Mouse (Mus musculus) testis, adult 2 months (tissue): Measurements from ENCODE around the gene Aqp12. TPM values are rescaled to one million over a fixed set of nuclear protein-coding genes. Genes with fewer than 3 reads are reported as not detected.

Experiments
- H3K27ac ChIP-seq: fragments of 200-500 bp; 2 replicates; pipeline ENCODE4 v1.5.1; 2012; ENCODE audit warnings: low read depth, low read length; ENCODE audit not compliant: control insufficient read depth, insufficient read depth
- H3K27me3 ChIP-seq: fragments of 200-500 bp; 2 replicates; pipeline ENCODE4 v1.6.1; 2012; ENCODE audit warnings: mild to moderate bottlenecking, low read length, moderate library complexity; ENCODE audit not compliant: control insufficient read depth, insufficient read depth
- H3K36me3 ChIP-seq: fragments of 200-500 bp; 2 replicates; pipeline ENCODE4 v1.6.1; 2012; ENCODE audit warnings: mild to moderate bottlenecking, low read length; ENCODE audit not compliant: control insufficient read depth, insufficient read depth
- H3K4me1 ChIP-seq: fragments of 200-500 bp; 2 replicates; pipeline ENCODE4 v1.6.1; 2012; ENCODE audit warnings: low read length; ENCODE audit not compliant: control insufficient read depth, insufficient read depth
- H3K4me3 ChIP-seq: fragments of 200-500 bp; 2 replicates; pipeline ENCODE4 v1.5.1; 2012; ENCODE audit warnings: low read depth, mild to moderate bottlenecking, low read length, moderate library complexity, mixed read lengths; ENCODE audit not compliant: control insufficient read depth
- CTCF ChIP-seq: fragments of 200-500 bp; IDR thresholded peaks from 2 replicates; pipeline ENCODE4 v1.5.1; 2012; ENCODE audit warnings: low read depth, mild to moderate bottlenecking, inconsistent platforms, low read length, moderate library complexity; ENCODE audit not compliant: control insufficient read depth, insufficient read depth, insufficient replicate concordance
- POLR2A ChIP-seq: fragments of 200-500 bp; IDR thresholded peaks from 2 replicates; pipeline ENCODE4 v1.6.1; 2012; ENCODE audit warnings: low read depth, mild to moderate bottlenecking, inconsistent platforms, low read length, moderate library complexity; ENCODE audit not compliant: control insufficient read depth
- polyA plus RNA-seq: library from polyadenylated mRNA; depleted of rRNA; stranded (reverse); fragments of >200 nt; gene quantifications from 2 replicates; pipeline ENCODE4 v1.2.3, GENCODE M21; 2012

Aqp12 gene
- polyA plus RNA-seq, 1 experiment, result 0.59 TPM

DNA sequence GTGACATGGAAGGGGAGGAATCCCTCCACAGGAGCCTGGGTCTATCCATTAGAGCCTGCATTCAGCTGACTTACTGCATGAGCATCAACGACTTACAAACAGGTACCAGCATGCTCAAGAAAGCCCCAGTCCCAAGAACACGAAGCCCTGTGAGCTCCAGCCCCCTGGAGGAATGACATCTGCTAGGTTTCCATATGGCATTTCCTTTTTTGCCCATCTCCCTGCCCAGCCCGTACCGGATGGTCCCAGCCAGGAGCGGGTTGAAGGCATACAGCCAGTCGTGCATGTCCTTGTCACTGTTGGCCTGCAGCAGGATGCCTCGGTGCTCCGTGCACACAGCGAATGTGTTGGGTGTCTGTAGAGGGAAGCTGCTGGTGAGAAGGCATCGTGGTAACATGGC lies 12.6 kb downstream of the Aqp12 start:
- no peak overlapping the region for H3K4me3 ChIP-seq
- no peaks in the 10 kb centered on the region for H3K27me3 ChIP-seq
- no peak for TF ChIP-seq CTCF
- no peak for TF ChIP-seq POLR2A
- H3K27ac ChIP-seq, result no peak overlapping the region
- no peaks in the 10 kb centered on the region for H3K36me3 ChIP-seq
- no peaks in the 10 kb centered on the region for H3K4me1 ChIP-seq

DNA sequence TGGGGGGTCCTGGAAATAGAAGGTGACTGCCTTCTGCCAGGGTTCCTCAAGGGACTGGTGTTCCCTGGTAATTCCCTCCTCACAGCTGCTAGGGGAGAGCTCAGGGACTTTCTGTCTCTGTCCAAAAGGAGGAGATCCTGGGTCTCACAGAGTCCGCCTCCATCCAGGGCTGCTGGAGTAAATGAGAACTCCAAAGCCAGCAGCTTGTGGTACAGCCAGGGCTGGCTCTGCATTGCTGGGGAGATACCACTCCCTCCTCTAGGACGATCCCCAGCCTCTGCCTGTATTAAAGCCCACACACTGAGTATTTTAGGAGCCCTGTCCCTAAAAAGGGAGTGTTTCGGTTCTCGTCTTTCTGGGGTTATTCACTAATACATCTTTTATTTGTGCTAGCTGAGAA lies 14.5 kb downstream of the Aqp12 start:
- no peak overlapping the region for H3K4me3 ChIP-seq
- no peak overlapping the region for H3K27ac ChIP-seq
- TF ChIP-seq POLR2A (no peak), CTCF (no peak)
- H3K4me1 ChIP-seq, result no peaks in the 10 kb centered on the region
- H3K36me3 ChIP-seq, result no peaks in the 10 kb centered on the region
- H3K27me3 ChIP-seq, result no peaks in the 10 kb centered on the region

DNA sequence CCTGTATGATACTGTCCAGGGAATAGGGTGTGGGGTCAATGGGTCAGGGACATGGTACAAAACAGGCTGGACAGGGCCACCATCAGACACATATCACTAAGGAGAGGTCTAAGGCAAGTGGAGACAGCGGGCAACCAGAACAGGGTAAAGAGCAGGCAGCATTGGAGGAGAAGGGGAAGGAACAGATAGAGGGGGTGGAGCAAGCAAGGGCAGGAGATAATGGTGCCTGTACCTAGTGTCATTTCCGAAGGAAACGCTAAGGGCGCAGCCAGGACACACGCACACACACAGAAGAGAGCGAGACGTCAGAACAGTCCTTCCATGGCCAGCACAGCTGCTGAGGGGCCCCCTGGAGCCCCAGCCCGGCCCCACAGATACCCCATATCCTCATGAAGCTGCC lies 20.5 kb downstream of the Aqp12 start:
- no peaks in the 10 kb centered on the region for H3K27me3 ChIP-seq
- H3K4me1 ChIP-seq, result no peaks in the 10 kb centered on the region
- TF ChIP-seq CTCF, result no peak
- TF ChIP-seq POLR2A, result no peak
- no peak overlapping the region for H3K4me3 ChIP-seq
- no peaks in the 10 kb centered on the region for H3K36me3 ChIP-seq
- H3K27ac ChIP-seq, result no peak overlapping the region

DNA sequence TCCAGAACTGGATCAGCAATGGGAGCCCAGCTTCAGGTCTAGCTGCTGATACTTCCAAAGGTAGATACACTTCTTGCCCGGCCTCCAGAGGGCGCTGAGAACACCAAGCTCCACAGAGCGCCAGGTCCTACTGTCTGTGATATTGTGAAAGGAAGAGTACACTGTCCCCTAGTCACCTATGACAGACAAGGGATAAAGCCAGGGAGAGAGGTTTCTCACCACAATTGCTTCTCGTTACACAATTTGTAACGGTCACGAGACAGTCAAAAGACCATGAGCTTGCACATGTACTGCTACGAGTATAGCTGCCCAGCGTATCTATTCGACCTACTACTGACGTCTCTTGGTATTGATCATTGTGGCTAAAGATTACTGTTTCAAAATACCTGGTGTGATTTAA lies 23.3 kb downstream of the Aqp12 start:
- TF ChIP-seq CTCF (no peak), POLR2A (no peak)
- no peak overlapping the region for H3K27ac ChIP-seq
- H3K4me3 ChIP-seq, result no peak overlapping the region
- H3K36me3 ChIP-seq, result no peaks in the 10 kb centered on the region
- no peaks in the 10 kb centered on the region for H3K27me3 ChIP-seq
- no peaks in the 10 kb centered on the region for H3K4me1 ChIP-seq

DNA sequence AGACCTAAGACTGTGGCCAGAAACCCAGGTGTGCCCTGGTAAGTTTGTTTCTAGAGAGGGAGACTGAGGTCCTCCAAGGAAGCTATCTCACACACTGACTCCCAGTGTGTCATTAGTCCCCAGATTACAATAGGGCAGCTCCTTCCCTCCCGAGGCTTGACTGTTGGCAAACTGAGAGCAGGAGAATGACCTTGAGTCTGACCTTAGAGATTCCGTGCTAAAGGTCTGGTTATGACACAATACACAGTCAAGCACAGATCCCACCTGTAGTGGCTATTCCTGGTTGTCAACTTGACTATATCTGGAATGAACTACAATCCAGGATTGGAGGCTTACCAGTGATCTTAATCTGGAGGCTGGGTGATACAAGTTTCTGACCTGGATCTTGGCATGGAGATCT lies 23.9 kb downstream of the Aqp12 start:
- TF ChIP-seq POLR2A (no peak), CTCF (no peak)
- no peak overlapping the region for H3K4me3 ChIP-seq
- H3K36me3 ChIP-seq, result no peaks in the 10 kb centered on the region
- H3K27me3 ChIP-seq, result no peaks in the 10 kb centered on the region
- no peak overlapping the region for H3K27ac ChIP-seq
- no peaks in the 10 kb centered on the region for H3K4me1 ChIP-seq

DNA sequence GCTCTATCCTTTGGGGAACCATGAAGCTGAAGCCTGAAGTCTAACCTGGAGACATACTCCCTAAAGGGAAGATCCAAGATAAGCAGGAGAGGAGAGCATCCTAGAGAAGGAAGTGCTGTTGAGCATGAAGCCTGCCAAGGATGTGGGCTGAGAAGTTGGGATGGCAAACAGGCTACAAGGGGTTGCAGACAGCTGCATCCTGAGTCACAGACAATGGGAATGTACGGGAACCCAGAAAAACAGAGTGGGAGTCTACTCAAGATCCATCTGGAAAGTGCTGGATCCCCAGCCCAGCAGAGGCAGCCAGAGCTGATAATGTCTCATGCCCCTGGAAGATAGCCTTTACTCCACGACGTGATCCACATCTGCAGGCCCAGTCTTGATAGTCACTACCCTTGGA lies 25.1 kb downstream of the Aqp12 start:
- Histone ChIP-seq H3K4me1 (no peaks in the 10 kb centered on the region), H3K4me3 (no peak overlapping the region), H3K27me3 (no peaks in the 10 kb centered on the region), H3K27ac (no peak overlapping the region), H3K36me3 (no peaks in the 10 kb centered on the region)
- TF ChIP-seq CTCF (no peak), POLR2A (no peak)

DNA sequence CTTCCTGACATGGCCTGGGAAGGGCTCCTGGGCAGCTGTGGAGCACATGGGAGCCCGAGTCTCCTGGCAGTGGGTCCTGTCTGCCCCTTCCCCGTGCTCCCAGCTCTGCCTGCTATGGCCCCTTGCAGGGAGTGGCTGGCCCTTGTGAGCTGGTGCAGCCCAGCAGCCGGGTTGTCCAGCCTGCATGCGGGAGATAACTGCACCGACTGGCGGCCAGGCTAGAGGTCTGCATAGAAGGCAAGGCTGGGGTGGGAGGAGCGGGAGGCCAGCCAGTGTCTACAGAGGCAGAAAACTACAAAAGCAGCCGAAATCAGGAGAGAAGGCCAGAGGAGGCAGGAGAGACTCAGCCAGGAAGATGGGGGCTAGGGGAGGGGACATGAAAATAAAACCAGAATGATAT lies 27.9 kb downstream of the Aqp12 start:
- no peak overlapping the region for H3K4me3 ChIP-seq
- no peaks in the 10 kb centered on the region for H3K36me3 ChIP-seq
- no peaks in the 10 kb centered on the region for H3K4me1 ChIP-seq
- H3K27ac ChIP-seq, result no peak overlapping the region
- TF ChIP-seq CTCF (peak; percentile 6; the same call in 1 of the 2 replicates), POLR2A (no peak)
- no peaks in the 10 kb centered on the region for H3K27me3 ChIP-seq

DNA sequence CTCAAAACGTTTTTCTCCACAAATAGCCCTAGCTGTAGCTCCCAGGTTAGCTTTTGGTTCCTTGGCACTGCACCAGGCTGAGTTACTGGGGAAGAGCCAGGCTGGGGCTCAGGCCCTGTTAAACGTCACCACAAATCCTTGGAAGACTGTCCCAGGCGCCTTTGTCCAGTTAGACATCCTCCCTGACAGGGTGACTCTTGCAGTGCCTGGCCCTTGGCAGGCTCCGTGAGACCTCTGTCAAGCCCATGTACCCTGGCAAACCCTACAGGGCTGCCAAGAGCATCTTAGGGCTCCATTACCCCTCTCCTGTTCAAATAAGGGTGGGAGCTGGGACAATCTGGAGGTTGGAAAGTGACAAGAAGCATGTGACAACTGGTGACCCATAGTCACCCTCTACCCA lies 29.8 kb downstream of the Aqp12 start:
- H3K27ac ChIP-seq, result no peak overlapping the region

More for the DNA sequence above, 29.8 kb downstream of the Aqp12 start:
- no peak for TF ChIP-seq CTCF
- TF ChIP-seq POLR2A, result no peak
- no peaks in the 10 kb centered on the region for H3K4me1 ChIP-seq
- H3K27me3 ChIP-seq, result no peaks in the 10 kb centered on the region
- no peaks in the 10 kb centered on the region for H3K36me3 ChIP-seq
- no peak overlapping the region for H3K4me3 ChIP-seq
